Mouse (Mus musculus) induced T-regulatory cell, adult 2 months (primary cell): ENCODE data around the gene Vasn.

Source experiments
- DNase-seq: peaks from one replicate; pipeline ENCODE4 v3.0.0-alpha.2; 2012; ENCODE audit warnings: low read depth

The Vasn gene

GRCm38 (mm10) chr16:4607818-4608531 lies 31.8 kb upstream of the Vasn start:
- peak; percentile 92 for DNase-seq

- DNase-seq = no peak
Measured at GRCm38 (mm10) chr16:4608532-4609059, 31.1 kb upstream of the Vasn start.

- no peak for DNase-seq
Measured at GRCm38 (mm10) chr16:4611193-4611592, 28.5 kb upstream of the Vasn start.

GRCm38 (mm10) chr16:4611676-4612075 lies 28.1 kb upstream of the Vasn start:
- DNase-seq = no peak

- no peak for DNase-seq
Measured at GRCm38 (mm10) chr16:4613736-4614135, 26.0 kb upstream of the Vasn start.

GRCm38 (mm10) chr16:4614639-4615038 lies 25.1 kb upstream of the Vasn start:
- no peak for DNase-seq

- no peak for DNase-seq
Measured at GRCm38 (mm10) chr16:4615297-4615696, 24.4 kb upstream of the Vasn start.

GRCm38 (mm10) chr16:4616829-4617228 lies 22.9 kb upstream of the Vasn start:
- no peak for DNase-seq

- no peak for DNase-seq
Measured at GRCm38 (mm10) chr16:4624074-4624473, 15.7 kb upstream of the Vasn start.

GRCm38 (mm10) chr16:4624481-4625110 lies 15.1 kb upstream of the Vasn start, which contains the start of gene Pam16:
TSS of gene Pam16 (minus strand) at chr16:4624988.
- DNase-seq = peak; percentile 94

- DNase-seq = no peak
Measured at GRCm38 (mm10) chr16:4627105-4627504, 12.6 kb upstream of the Vasn start.

GRCm38 (mm10) chr16:4628898-4629419 lies 10.8 kb upstream of the Vasn start:
- no peak for DNase-seq

GRCm38 (mm10) chr16:4629950-4630349 lies 9.8 kb upstream of the Vasn start:
- peak; percentile 86 for DNase-seq

GRCm38 (mm10) chr16:4632050-4632449 lies 7.7 kb upstream of the Vasn start:
- DNase-seq = no peak

GRCm38 (mm10) chr16:4633661-4634060 lies 6.1 kb upstream of the Vasn start:
- no peak for DNase-seq

- no peak for DNase-seq
Measured at GRCm38 (mm10) chr16:4634681-4635080, 5.1 kb upstream of the Vasn start.

GRCm38 (mm10) chr16:4635760-4636159 lies 4.0 kb upstream of the Vasn start:
- DNase-seq = no peak

GRCm38 (mm10) chr16:4638891-4639390 lies 800 bp upstream of the Vasn start:
- DNase-seq = no peak

GRCm38 (mm10) chr16:4640267-4641005 lies 695 bp downstream of the Vasn start:
- DNase-seq = no peak

- no peak for DNase-seq
Measured at GRCm38 (mm10) chr16:4641119-4641838, 1.5 kb downstream of the Vasn start.

- no peak for DNase-seq
Measured at GRCm38 (mm10) chr16:4642190-4642589, 2.4 kb downstream of the Vasn start.

GRCm38 (mm10) chr16:4642937-4643336 lies 3.2 kb downstream of the Vasn start:
- DNase-seq = no peak
